Comparison of ENCODE assay signal across 9 mouse cellular contexts in genomic region chr13:97837443-97838000, GRCm38 (mm10).
DNase-seq lines count a peak whose midpoint lies in the region; ATAC-seq lines count a peak whose summit lies in the region.
"Had no signal": no experiment of that assay in that cellular context is flagged by ENCODE, and none has a peak within 500 bp of the region (broad histone marks: within the 10 kb centered on the region; RNA-seq: fewer than 3 reads in every experiment).

No protein-coding gene starts in this region.

- no peaks in the 10 kb centered on the region for H3K9me3 ChIP-seq in intestine, embryonic 14.5 days (ENCODE audit: control insufficient read depth, low read length)
- H3K9me3 ChIP-seq in neural tube, embryonic 15.5 days (replicated peaks) = no peaks in the 10 kb centered on the region

- no peak overlapping the region for H3K4me3 ChIP-seq in intestine, embryonic 14.5 days (ENCODE audit: low read depth, low read length)
- no peak overlapping the region for H3K4me3 ChIP-seq in neural tube, embryonic 15.5 days (replicated peaks)

- DNase-seq in heart, adult 11 months = peak; percentile 93
- DNase-seq in heart, postnatal 25 days (ENCODE audit: low spot score) = no peak
- DNase-seq in adrenal gland, postnatal 10 days = peak; percentile 58
- DNase-seq in intestine, embryonic 14.5 days (ENCODE audit: low spot score) = peak; percentile 61
- DNase-seq in lung, postnatal 10 days = peak; percentile 70
- DNase-seq in cerebellum, adult 9-10 months = no peak
- no peak for DNase-seq in layer of hippocampus, adult 9-11 months

- no peak overlapping the region for H3K4me2 ChIP-seq in intestine, embryonic 14.5 days (ENCODE audit: low read length)
- no peak overlapping the region for H3K4me2 ChIP-seq in neural tube, embryonic 15.5 days

- intact Hi-C loops in heart, postnatal 25 days (cut with DNase I) = no loop called here

- H3K4me1 ChIP-seq in intestine, embryonic 14.5 days (replicated peaks; ENCODE audit: control insufficient read depth, insufficient read depth, low read length) = peaks cover 12% of the 10 kb centered on the region
- H3K4me1 ChIP-seq in neural tube, embryonic 15.5 days = peaks cover 5% of the 10 kb centered on the region; the same call in 1 of the 2 replicates

- no peak overlapping the region for H3K9ac ChIP-seq in intestine, embryonic 14.5 days (ENCODE audit: low read length)
- H3K9ac ChIP-seq in neural tube, embryonic 15.5 days (replicated peaks) = no peak overlapping the region

- WGBS in intestine, embryonic 14.5 days = 48% methylated on average over 7 of the region's 7 CpGs
- 70% methylated on average over 7 of the region's 7 CpGs for WGBS in neural tube, embryonic 15.5 days

- no peaks in the 10 kb centered on the region for H3K36me3 ChIP-seq in intestine, embryonic 14.5 days (ENCODE audit: control insufficient read depth, insufficient read depth, low read length)
- no peaks in the 10 kb centered on the region for H3K36me3 ChIP-seq in neural tube, embryonic 15.5 days

- H3K27me3 ChIP-seq in intestine, embryonic 14.5 days (replicated peaks; ENCODE audit: control insufficient read depth, insufficient read depth, low read length) = no peaks in the 10 kb centered on the region
- no peaks in the 10 kb centered on the region for H3K27me3 ChIP-seq in neural tube, embryonic 15.5 days (replicated peaks)

- ATAC-seq in intestine, embryonic 14.5 days (replicated peaks; ENCODE audit: low FRiP score, low TSS enrichment, low read depth) = no peak
- ATAC-seq in neural tube, embryonic 15.5 days (ENCODE audit: low FRiP score) = no peak

- H3K27ac ChIP-seq in intestine, embryonic 14.5 days (ENCODE audit: low read depth) = no peak overlapping the region
- no peak overlapping the region for H3K27ac ChIP-seq in neural tube, embryonic 15.5 days (replicated peaks)
- H3K27ac ChIP-seq: macrophage had no signal

Comparison
In these comparisons a context has a peak if more than half of its experiments do, and no peak if none do; other contexts are left out.
1. DNase-seq: peak in heart, adult 11 months (single experiment), adrenal gland, postnatal 10 days (single experiment), intestine, embryonic 14.5 days (single experiment) and lung, postnatal 10 days (single experiment); none in heart, postnatal 25 days (single experiment), cerebellum, adult 9-10 months (single experiment) and layer of hippocampus, adult 9-11 months (single experiment).